Mouse (Mus musculus) stomach, postnatal 0 days (tissue): ENCODE measurements around the gene Hspa12a.

Source experiments
- CTCF ChIP-seq: IDR thresholded peaks from 2 replicates; pipeline ENCODE4 v1.5.1; 2016; ENCODE audit warnings: antibody characterized with exemption, low read depth, mild to moderate bottlenecking, moderate library complexity
- EP300 ChIP-seq: optimal IDR thresholded peaks from 2 replicates; pipeline ENCODE3; 2016; ENCODE audit warnings: antibody characterized with exemption

GRCm38 (mm10) chr19:58833639-58834180 lies 109.7 kb downstream of the Hspa12a start:
- no peak for TF ChIP-seq CTCF
- no peak for TF ChIP-seq EP300
